Mouse (Mus musculus) thymus, adult 2 months (tissue): ENCODE results near the gene Prkag2.

Experiments used
- CTCF ChIP-seq: fragments of 200-500 bp; IDR thresholded peaks from 2 replicates; pipeline ENCODE4 v1.5.1; 2012; ENCODE audit warnings: mild to moderate bottlenecking, control low read depth, low read length, moderate library complexity, borderline replicate concordance; ENCODE audit not compliant: control insufficient read depth, poor library complexity, insufficient read depth; ENCODE audit errors: extremely low read depth
- POLR2A ChIP-seq: fragments of 200-500 bp; IDR thresholded peaks from 2 replicates; pipeline ENCODE4 v1.6.1; 2012; ENCODE audit warnings: mild to moderate bottlenecking, low read length, control low read depth, moderate library complexity; ENCODE audit not compliant: control insufficient read depth, poor library complexity, insufficient read depth; ENCODE audit errors: extremely low read depth

- no peak for TF ChIP-seq CTCF
- no peak for TF ChIP-seq POLR2A
These were observed 113.5 kb downstream of the Prkag2 start for GRCm38 (mm10) chr5:24986956-24987355.
